Mouse (Mus musculus) lung, postnatal 25 days (tissue): Measurements from ENCODE around the gene Gm20388.
A peak's percentile ranks its signal among the peaks of the same experiment; 100 is the strongest.

Source experiments
- DNase-seq: peaks from one replicate; pipeline ENCODE4 v3.0.0; 2022; ENCODE audit warnings: low spot score

Gm20388 gene

DNA sequence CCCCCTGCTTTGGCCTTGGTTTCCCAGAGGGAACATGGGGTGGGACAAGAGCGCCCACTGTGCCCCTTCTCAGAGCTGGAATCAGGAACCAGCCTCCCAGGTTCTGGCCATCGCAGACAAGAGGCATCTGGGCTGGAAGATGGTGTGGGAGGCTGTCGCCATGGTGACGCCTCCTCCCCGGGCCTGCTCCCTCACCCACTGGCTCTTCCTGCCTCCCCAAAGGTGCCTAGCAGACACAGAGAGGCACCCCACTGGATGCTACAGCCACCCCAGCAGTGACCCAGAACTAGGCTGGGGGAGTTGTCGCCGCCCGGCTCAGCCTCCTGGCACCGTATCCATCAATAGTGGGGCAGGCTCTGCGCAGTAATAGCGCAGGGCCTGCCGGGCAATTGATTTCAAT lies 530.1 kb downstream of the Gm20388 start:
- no peak for DNase-seq

DNA sequence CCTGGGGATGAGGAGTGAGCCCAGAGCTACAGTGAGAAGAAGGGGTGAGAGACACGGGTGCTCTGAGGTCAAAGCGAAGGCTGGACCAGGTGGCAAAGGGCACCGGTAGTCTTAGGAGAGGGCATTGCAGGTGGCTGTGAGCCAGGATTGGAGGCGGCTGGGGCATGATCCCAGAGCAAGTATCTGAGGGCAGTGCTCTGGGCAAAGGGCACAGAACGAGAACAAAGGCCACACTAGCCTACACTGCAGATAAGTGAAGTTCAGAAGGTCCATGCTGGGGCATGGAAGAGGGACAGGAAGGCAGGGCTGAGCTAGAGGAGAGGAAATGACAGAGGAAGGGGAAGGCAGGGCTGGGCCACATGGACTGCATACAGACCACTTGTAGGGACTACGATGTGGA lies 531.0 kb downstream of the Gm20388 start:
- DNase-seq: no peak

DNA sequence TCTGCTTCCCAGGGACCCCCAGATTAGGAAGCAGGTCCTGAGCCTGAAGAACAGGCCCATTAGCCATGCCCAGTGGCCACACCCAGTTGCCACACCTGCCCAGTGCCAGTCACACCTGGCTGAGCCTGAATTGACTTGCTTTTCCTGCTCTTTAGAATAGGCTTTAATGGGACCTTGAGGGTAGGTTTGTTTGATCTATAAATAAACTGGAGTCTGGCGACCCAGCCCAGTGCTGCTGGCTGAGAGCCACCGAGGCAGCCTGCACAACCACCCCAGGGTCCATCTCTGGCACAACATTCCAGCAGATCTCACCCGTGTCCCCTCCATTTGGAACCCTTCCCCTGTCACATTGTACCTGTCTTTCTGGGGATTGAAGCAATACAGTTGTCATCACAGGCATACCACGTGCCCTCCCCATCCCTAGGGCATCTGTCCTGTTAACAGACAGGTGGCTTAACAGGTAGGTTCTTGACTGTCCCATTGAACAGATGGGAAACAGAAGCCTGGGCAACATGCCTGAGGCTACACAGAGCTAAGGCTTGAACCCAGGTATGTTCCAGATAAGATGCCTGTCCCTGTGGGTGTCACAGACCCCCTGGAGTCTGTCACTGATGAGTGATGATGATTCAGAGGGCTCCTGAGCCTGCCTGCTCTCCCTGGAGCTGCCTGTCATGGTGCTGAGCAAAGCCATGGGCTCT lies 531.8 kb downstream of the Gm20388 start:
- no peak for DNase-seq

DNA sequence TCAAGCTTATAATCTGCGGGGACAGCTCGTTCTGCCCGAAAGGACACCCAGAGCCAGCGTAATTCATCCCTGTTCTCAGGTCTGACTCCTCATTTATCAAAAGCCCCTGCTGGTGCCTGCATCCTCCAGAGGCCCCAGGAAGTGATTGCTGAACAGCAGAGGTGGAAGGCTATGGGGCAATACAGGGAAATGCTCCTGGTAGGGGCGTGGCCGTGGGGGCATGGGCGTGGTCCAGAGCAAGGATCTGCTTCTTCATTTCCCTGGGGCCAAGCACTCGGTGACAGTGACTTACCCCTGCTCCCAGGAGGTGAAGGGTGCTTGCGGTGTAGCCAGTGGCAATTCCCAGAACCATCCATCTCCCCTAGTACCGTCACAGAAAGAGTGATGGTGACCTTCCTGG lies 534.6 kb downstream of the Gm20388 start:
- DNase-seq: peak; percentile 54

DNA sequence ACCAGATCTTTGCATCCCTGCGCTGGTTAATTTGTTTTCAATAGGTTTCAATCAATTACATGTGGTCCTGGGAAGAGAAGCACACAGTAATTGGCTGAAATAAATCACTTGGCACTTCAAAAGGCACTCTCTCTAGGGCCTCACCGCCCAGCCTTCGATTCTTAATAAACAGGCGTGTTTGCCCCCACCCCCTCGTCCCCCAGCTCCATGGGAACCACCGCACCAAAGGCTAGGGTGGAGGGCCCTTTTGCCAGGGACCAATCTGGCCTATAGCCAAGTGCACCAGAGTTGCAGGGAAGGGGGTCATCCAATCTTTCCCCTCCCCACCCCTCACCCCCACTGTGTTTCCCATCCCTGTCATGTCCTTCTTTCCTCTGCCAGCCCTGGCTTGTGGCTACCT lies 537.5 kb downstream of the Gm20388 start:
- no peak for DNase-seq

DNA sequence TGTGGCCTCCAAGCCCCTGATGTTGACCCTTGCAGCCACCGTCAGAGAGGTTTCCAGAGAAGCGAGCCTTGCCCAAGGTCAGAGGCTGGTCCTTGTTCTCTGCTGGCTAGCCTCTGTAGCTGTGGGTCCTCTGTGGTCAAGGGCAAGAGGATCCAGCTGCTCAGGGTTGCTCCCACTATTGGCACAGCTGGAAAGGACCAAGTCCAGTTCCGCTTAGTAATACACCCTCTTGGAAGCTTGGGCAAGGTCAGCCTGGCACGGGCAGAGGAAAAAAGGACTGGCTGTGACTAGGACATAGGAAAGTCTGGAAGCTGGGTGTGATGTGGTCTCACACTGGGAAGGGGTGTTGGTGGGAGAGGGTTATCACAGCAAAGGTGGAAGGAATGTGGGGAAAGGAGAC lies 538.5 kb downstream of the Gm20388 start:
- no peak for DNase-seq

DNA sequence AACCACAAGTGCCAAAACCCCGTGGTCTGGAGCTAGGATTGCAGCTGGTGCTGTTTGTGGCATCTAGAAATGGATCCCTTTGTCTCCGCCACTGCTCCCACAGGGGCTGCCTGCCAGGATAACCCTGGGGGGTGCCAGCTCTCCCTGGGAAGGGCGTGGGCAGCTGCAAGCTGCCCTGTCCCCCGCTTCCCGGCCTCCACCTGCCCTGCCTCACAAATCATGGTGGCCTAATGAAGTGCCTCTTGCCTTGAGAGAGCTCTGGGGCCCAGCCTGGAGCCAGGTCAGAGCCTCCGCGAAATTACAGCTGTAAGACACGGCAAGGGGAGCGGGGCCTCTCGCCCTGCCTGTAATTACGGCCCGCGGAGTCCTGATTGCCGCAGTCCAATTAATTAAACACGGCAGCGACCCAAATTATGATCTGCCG lies 539.0 kb downstream of the Gm20388 start:
- DNase-seq: no peak

DNA sequence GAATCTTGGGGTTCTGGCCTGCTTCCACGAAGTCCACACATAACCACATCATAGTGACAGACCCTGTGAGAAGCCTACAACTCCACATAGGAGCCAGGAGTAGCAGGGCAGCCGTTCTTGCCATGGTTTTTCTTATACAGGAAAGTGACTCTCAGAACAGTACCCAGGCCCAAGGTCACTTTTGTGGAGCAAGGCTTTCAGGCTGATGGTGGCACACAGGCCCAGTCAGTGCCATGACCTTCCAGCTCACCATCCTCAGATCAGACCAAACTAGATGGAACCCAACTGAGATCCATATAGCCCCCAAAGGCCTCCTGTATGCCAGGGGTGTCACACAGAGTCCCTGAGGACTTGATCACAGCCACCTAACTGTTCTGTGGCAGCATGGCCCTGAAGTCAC lies 541.5 kb downstream of the Gm20388 start:
- DNase-seq: no peak

DNA sequence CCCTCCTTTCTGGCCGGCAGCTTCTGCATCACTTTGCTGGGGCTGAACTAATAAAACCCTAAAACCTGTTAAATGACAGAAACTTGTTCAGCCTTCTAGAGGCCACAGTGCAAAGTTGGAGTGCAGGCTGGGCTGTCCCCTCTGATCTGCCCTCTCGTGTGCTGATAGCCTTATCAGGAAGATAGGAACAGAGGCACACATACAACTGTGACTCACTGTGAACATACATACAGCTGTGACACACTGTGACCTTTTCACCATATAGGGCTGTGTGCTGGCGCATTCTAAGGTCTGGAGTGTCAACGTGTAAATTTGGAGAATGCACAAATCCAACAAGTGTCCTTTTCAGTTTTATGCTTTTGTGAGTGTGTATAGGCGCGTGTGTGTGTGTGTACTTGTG lies 543.8 kb downstream of the Gm20388 start:
- DNase-seq: no peak

DNA sequence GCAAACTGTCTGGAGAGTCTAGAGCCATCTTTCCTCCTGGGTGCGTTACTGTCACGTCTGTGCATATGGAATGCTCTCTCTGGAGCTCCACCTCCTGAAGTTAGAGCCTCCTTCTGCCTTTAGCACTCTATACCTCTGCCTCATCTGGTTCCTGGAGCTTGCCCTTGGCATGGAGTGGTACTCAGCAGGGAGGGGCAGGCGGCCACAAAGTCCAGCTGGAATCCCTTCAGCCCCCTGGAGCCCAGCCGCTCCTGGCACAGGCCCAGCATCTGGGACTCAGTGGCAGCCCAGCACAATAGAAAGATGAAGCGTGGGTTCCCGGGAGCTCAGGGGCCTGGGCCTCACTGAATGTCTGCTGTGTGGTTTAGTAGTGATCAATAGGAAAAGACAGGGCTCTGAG lies 549.7 kb downstream of the Gm20388 start:
- no peak for DNase-seq

DNA sequence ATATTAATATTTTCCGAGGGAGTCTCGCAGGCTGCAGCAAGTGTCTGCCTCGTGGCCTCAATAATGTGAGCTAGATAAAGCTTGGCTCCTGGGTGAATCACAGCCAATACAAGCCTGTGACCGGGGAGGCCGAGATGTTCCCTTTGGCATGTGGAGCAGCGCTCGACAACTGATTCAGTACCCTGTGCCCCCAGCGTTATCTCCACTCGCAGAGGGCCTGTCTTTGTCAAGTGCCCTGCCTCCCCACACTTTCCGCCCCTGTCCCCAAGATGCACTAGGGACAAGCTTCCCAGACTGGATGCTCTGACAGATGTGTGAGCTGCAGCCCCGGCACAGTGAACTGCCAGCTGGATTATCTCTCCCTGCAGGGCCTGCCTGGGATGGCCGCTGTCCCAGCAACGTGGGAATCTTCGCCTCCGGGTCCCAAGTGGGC lies 551.5 kb downstream of the Gm20388 start:
- peak; percentile 33 for DNase-seq

DNA sequence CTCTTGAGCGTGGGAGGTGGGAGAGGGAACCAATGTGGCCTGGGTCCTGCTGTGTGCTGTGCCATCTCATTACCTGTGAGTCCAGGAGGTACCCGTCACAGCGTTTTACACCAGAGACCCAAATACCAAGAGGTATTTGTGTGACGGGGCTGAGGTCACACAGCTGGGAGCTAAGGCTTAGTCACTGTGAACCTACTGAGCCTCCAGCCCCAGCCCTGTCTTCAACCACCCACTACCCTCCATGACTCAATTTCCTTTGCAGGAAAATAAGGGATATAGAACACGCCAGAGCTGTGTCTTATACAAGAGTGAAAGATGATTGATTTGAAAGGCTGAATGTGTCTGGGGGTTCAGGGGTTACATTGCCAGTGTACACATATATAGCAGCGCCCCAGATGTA lies 552.0 kb downstream of the Gm20388 start:
- no peak for DNase-seq

DNA sequence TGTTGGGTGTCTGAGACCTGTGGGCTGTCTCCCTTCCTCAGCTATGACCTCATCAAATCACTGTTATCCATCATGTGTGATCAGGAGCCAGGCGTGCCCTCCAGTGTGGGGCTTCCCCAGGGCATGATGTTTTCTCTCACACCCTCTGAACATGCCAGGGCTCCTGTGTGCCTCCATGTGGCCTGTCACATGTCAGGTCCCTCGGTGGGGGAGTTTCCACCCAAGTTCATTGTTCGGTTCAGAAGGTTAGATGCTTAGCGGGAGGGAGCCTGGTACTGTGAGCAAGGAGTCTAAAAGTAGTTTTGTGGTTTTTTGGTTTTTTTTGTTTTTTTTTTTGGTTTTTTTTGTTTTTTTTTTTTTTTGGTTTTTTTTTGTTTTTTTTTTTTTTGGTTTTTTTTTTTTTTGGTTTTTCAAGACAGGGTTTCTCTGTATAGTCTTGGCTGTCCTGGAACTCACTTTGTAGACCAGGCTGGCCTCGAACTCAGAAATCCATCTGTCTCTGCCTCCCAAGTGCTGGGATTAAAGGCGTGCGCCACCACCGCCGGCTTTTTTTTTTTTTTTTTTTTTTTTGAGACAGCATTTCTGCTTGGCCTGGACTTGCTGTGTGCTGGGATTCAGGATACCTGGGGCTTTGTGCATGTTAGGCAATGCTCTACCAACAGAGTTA lies 553.4 kb downstream of the Gm20388 start:
- no peak for DNase-seq

DNA sequence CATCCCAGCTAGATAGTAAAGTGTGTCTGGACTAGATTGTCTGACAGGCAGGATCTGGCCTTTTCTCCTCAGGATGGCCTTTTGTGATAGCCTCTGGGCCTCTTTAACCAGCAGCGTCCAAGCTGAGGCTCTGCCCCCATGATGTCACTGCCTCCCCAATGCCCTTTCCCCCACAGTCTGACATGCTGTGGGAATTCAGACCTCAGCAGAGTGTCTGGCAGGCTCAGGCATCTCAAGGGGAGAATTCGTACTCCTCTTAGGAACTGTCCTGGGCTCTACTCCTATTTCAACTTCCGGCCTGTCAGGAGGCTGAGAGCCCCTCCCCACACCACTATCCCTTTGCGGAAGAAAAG lies 553.9 kb downstream of the Gm20388 start:
- DNase-seq: no peak

DNA sequence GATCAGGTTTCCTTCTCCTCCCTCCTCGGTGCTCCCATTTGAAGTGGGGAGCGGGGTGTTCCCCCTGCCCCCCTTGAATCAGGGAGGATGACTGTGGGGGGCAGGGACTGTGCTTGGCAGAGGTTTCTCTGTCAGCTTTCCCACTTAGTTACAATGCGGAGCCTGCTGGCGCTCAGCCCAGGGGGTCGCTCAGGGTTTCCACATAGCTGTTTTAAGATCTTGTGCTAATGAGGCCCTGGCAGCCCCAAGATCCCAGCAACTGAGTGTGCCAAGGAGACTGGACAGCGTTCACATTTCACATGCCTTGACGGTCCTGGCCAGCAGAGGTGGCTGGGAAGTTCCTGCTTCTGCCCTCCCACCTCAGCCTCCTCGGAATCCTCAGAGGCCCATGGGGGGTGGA lies 555.1 kb downstream of the Gm20388 start:
- no peak for DNase-seq

DNA sequence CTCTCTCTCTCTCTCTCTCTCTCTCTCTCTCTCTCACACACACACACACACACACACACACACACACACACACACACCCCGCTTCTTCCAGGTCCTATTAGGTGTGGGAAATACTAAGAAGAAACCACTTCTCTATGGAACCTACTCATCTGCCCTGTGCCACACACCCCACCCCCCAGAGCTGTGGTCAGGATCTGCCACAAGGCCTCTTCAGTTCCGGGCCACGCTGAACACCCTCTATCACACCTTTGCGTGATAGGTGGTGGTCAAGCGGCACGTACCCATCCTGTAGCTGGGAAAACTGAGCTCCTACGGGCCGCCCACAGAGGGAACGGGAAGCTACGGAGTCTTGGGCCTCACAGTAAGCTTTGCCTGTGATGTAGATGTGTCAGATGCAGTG lies 555.6 kb downstream of the Gm20388 start:
- no peak for DNase-seq

DNA sequence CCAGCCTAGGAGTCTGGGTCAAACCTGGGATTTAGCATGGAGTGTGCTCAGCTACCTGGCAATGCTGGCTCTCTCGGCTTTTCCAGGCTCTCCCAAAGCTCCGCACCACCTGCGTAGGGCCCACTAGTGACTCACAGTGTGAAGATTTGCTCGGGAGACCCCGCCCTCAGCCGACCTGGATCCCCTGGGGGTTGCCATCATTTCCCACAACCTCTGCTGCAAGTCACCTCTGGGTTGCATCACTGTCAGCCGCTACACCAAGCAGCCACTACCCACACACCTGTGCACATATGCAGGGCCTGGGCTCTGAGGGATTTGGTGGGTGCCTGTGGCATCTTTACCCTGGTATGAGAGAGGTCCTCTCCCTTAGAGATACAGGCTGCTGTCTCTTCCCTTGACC lies 557.0 kb downstream of the Gm20388 start:
- no peak for DNase-seq

DNA sequence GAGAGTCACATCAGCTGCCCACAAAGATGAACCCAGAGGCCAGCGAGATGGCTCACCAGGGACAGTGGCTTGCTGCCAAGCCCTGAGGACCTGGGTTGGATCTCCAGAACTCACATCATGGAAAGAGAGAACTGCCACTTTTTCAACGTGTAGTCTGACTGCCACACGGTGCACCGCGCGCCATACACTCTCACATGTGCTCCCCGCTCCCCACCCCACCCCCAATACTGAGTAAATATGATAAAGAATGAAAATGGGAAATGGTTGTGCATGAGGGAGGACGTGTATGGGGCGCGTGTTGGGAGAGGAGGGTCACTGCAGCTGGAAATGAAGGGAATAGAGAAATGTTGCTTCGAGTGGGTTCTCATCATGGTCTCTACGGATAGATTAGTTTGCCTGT lies 559.5 kb downstream of the Gm20388 start:
- no peak for DNase-seq

DNA sequence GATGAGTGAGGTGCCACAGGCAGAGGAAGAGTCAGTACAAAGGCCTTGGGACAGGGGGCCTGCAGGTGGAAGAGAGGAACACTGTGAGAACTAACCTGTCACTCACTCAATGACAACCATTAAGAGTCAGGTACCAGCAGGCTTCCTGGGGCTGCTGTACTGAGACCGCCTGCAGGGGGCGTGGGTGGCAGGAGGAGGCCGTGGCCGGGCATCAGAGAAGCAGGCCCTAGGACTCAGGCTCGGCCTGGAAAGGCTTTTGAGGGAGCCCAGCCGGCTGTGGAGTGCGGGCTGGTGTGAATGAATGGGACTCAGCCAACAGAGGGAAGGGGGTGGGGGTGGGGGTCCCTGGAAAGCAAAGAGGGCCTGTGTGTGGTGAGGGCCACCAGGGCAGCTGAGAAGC lies 560.5 kb downstream of the Gm20388 start:
- peak; percentile 55 for DNase-seq

DNA sequence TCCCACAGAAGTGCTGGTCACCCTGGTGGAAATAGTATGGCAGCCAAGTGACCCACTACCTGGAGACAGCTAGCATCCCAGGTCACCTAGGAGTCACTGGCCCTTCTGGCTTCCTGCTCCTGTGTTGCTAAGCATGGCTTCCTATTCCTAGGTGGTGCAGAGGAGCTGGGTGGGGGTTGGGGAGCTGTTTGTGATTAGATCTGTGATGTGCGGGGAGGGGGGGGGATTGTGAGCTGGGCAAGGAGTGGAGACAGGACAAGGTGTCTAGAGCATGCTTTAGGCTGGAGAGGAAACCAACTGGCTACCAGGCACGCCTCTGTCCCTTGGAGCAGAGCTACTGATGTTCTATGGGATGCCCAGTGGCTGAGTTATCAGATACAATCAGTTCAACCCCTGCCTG lies 561.1 kb downstream of the Gm20388 start:
- DNase-seq: no peak

DNA sequence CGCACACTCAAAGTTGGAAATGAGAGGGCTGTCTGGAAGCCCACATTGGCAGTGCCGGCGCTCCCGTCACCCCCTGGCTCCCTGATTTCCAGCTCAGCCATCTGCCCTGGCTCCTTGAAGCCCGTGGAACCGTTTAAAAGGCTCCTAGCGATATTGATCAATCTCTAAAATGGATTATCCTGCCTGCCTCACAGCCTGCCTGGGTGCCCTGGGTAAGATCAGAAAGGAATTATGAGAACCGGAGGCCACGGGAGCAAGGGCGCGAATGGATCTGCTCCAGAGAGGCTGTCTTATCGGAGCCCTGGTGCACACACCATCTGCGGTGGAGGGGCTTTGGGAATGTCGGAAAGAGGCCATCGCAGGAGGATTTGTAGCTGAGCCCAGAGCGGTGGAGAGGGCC lies 561.6 kb downstream of the Gm20388 start:
- DNase-seq: no peak

DNA sequence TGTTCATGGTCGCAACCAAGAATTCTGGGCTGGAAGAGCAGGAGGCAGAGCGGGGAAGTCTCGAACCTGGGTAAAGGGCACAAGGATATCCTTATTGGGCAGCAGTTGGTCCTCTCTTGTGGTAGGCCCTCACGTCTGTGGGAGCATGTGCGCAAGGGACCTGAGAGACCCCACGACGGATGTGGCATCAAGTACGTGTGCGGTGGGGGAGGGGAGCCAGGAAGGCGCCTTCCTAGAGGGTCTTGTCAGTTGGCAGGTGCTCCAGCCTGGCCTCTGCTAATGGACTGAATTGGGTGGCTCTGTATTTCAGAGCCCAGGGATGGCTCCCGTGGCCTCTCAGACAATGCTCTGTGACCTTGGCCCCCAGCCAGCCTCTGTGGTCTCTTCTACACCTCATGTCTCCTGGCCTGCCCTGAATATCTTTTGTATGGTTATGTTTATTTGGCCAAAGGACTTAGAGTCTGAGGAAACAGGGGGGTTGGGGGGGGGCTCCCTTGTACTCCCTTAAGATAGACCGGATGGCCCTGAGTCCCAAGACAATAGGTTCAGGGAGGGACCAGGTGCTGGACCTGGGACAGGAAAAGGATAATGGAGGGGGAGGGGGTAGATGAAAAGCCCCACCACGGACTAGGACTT lies 563.2 kb downstream of the Gm20388 start:
- DNase-seq: peak; percentile 65

DNA sequence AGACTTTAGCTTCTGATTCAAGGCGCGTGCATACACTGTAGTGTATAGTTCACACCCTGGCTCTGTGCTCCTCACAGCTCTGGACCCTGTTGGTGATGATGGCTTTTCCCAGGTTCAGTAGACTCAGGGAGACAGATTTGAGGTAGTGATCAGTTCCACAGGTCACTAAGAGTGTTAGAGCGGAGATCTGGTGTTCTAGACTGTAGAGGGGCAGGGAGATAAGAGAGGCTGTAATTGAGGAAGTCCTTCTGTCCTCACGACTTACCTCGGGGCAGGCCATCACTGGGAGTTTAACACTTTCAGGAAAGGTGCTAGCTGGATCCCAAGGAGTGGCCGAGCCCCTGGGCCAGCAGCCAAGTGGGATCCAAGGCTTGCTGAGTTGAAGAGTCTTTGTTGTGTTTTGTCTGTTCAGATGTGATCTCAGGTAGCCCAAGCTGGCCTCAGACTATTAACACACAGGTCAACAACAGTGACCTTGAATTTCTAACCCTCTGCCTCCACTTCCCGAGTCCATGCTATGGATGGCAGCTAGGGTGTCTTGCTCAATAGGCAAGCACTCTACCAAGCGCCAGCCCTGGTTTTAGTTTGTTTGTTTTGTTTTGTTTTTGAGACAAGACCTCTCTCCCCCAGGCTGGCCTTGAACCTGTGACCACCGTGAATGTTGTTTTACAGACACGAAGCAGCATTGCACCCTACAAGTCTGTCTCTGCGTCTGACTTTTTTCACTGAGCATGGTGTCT lies 564.0 kb downstream of the Gm20388 start:
- DNase-seq: no peak
